Mouse (Mus musculus) lung, postnatal 36 days (tissue): ENCODE data around the gene Tifa.

Experiments used
- DNase-seq: peaks from one replicate; pipeline ENCODE4 v3.0.0; 2022; ENCODE audit warnings: mixed read lengths

Tifa gene

DNA sequence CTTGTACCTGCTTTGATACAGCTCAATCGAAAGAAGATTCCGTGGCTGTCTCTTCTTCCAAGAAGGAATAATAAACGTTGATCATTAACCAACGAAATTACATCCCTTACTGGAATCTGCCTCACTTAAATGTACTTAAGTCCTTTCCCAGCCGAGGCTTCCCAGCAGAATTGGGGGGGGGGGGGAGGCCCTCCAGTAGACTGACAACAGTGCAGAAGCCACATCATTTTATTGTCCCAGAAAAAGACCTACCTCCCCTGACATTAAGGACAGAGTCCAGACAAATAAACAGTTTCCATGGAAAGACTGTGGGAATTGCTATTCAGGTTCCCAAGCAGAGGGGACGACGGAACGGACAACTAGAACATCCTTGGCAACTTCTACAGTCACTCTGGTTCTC is 686 bp upstream of the Tifa start:
- no peak for DNase-seq

DNA sequence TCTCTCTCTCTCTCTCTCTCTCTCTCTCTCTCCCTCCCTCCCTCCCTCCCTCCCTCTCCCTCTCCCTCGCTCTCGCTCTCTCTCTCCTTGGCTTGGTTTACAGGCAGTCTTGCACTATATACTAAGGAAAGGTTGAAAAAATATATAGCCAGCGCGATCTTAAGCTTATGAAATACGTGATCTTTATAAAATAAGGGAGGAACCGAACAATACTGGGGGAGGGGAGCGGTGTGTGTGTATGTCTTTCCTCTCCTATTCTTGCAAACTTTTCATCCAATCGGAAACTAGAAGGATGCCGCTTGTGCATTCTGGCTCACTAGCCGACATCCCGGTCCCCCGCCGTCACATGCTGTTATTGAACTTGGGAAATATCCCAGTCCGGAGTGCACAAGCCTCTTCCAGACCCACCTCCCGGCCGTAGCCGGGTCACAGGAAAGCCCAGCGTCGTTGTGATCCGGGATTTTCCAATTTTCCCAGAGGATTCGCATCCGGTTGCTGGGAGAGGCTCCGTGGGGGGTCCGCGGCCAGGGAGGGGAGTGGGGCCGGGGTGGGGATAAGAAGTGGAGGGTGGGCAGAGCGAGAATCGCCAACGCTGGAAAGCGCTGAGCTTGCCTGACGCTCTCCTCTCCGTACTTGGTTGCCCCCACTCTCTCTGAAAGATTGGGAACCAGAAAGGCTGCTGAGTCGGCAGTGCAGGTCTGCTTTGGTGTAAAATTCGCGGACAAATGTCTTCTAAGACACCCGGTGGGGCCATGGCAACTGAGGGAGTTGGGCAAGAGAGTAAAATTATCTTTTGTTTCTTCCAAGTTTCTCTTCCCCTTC is 840 bp downstream of the Tifa start:
- peak; percentile 55 for DNase-seq

DNA sequence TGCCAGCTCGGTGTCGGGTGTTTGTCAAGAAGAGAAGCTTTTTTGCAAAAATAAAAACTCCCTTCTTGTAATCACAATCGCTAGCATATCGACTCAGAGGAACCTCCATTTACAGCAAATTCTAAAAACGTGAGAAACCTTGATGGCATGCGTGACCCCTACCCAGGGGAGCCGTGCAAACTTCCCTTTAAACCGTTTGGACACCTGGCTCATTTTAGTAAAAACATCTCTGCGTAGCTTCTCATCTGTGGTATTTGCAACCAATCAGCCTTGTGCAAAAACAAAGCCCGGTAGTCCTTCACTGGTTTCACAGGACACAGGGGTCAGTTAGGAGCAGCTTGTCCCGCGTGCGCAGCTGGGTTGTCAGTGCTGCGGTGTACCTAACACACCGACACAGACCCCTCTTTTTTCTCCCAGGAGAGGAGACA is 1.5 kb downstream of the Tifa start:
- DNase-seq = no peak

DNA sequence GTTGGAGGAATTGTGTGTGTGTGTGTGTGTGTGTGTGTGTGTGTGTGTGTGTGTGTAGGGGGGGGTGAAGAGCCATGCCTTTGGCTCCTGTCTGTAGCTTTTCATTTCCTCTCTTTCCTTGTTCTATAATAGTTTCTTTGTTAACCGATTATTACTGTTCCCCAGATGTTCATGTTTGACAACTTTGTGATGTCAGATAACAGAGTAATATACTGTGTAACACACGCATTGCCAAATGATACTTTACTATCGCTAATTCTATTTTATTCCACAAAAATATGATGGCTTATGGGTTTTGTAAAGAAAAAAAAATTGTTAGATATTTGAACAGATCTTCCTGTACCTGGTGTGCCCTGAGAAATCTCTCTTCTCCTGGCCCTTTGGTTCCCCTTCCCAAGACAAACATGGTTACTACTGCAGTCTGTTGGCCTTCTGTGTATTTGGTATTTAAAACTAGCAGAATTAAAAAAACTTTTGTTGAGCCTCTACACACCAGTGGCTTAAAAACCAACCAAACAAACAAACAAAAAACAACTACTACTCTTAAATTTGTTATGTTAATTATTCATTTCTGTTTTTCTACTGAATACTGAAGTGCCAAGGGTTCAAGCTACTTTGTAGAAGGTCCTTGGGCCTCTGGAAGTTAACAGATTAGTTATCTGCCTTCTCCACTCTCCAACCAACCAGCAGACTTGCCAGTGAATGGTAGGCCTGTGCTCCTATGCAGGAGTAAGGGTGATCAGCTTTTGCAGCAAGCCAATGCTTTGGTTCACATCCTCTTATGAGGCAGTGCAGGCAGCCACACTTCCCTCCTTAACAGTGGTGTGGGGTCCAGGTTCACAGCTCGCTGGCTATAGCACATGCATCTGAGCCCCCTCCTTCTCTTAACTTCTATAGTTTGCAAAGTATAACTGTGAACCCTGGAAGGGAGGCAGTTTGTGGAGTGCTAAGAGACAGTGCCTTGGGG is 2.3 kb downstream of the Tifa start:
- DNase-seq = no peak

DNA sequence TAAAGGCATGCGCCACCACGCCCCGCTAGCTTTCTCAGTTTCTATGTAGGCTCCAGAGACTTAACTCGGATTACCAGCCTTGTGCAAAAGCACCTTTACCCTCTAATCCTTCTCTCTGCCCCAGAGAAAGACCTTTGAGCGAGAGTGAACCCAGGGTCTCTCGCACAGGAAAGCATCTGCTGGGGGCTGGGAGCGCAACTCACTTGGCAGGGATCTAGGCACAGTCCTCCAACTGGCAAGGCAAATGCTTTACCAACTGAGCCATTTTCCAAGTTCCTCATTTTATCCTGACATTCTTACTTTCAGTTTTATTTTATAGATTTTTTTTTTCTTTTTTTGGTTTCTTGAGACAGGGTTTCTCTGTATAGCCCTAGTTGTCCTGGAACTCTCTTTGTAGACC is 3.4 kb downstream of the Tifa start:
- no peak for DNase-seq

DNA sequence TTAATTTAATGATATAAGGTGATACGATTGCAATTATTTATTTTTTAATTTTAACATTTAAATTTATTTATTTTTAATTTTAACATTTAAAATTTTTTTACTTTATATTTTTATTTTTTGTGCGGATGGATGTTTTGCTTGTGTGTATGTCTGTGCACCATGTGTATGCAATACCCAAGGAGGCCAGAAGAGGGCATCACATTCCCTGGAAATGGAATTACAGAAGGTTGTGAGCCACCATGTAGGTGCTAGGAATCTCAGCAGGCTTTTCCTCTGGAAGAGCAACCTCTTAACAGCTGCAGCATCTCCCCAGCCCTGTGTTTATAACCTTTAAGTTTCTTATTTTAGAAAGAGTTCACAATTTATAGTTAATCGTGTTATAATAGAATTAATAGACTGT is 6.2 kb downstream of the Tifa start:
- no peak for DNase-seq

DNA sequence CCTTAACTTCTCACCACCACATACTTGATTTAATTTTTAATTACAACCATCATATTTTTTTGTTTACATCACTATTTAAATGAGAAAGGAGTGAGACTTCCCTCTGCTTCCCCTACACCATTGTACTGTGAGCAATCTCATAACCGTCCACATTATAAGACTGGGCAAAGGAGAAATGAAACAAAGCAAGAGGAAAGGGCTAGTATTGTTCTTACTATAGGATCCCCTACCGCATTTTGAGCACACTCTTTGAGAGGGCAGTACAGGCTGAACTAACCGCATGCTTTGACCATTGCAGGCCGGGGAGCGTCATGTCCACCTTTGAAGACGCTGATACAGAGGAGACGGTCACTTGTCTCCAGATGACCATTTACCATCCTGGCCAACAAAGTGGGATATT is 6.7 kb downstream of the Tifa start:
- DNase-seq = no peak

DNA sequence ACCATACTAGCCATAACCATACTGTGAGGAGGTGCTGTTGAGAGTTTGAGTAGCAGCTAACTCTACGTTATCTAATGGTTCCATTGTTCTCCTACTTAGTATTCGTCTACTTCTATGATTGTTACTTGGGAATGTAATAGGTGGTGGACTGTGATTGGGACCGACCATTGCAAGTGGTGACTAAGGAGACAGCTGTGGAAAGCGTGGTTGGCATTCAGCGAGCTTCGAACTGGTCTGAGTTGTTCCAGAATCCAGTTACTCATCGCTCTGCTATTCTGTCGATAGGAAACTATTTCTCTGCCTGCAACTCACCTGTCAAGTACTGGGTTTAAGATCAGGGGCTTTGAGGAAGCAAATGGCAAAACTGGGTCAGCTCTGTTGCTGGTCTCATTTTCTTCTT is 11.6 kb downstream of the Tifa start:
- no peak for DNase-seq

DNA sequence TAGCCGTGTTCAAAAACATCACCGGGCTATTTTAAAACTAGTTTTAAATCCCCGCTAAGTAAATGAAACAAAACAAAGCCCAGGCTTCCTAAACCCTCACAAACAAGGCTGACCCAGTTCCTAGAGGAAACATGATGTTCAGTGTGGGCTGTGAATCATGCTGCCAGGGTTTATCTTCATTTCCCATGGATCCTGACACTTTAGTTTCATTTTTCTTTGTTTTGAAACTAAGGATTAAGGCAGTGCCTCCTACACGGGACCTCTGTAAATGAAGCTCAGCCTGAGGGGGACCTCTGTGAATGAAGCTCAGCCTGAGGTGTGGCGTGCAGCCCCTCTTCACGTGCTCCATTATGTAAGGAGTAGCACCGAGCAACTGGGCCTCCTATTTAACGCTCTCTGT is 13.2 kb downstream of the Tifa start:
- DNase-seq = no peak

DNA sequence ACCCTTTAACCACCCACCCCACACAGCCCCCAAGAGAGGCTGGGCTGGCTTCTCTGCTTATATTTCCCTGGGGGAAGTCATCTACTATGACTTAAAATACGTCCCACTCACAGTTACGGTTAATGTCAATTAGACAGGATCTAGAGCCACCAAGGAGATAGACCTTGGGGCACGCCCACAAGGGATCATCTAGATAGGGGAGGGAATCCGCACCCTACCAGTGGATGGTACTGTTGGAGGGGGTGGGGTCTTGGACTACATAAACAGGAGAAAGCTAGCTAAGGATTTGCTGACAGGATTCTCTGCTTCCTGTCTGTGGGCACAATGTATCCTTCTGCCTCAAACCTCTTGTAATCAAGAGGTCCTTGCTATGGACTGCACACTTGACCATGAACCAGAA is 14.8 kb downstream of the Tifa start:
- no peak for DNase-seq

DNA sequence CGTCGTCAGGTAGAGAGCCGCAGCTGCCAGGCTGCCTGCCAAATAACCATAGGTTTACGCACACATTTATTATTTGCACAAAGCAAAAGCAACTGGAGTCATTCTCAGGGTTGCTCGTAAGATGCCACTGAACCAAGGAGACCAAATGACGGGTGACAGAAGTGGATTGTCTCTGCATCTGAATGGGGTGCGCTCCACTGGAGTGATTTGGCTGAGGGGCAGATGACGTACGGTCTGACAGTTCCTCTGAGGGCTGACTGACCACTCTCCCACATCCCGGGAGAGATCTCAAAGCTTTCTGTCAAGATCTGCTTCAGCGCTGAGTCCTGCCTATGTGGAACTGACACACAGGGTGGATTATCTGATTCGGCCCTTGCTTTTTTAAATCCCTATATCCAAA is 15.5 kb downstream of the Tifa start:
- no peak for DNase-seq

DNA sequence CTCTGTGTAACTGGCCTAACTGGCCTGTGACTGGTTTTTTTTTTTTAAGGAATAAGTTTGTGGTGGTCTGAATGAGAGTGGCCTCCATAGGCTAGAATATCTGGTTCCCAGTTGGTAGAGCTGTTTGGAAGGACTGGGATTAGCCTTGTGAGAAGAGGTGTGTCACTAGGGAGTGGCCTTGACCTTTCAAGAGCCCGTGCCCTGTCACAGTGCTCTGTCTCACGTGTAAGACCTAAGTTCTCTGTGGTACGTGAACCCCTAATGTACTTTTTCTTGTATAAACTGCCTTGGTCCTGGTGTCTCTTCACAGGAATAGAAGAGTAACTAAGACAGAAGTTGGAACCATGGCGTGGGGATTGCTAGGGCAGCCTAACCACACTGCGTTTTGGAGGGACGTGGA is 16.4 kb downstream of the Tifa start:
- DNase-seq = no peak

DNA sequence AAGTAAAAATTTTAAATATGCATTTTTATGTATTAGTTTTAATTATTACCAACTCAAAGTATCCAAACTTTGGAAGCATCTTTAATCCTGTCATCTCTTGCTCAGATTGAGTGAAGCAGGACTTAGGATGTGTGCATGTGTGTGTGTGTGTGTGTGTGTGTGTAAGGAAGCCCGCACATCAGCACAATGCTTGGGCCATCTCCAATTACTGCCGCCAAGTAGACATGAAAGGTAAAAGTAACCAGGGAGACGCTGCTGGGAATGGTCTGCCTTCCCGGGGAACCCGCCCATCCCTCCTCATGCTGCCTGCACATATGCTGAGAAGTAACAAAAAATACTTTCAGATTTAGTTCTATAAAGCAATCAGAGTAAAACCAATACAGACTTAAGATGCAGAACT is 18.2 kb downstream of the Tifa start:
- DNase-seq = no peak

DNA sequence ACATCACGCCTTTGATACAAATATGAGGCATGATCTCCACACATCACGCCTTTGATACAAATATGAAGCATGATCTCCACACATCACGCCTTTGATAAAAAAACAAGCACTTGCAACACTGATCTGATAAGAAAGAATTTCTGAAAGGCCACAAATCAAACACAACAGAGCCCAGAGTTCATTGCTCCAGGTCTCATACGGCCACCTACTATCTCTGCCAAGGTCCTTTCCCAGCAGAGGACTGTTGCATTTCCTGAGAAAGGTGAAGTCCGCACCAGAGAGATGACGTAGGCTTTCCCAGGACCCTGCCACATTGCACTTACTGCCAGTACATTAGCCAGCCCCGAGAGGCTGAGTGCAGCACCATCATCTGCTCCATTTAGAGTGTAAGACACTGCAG is 19.5 kb downstream of the Tifa start:
- no peak for DNase-seq

DNA sequence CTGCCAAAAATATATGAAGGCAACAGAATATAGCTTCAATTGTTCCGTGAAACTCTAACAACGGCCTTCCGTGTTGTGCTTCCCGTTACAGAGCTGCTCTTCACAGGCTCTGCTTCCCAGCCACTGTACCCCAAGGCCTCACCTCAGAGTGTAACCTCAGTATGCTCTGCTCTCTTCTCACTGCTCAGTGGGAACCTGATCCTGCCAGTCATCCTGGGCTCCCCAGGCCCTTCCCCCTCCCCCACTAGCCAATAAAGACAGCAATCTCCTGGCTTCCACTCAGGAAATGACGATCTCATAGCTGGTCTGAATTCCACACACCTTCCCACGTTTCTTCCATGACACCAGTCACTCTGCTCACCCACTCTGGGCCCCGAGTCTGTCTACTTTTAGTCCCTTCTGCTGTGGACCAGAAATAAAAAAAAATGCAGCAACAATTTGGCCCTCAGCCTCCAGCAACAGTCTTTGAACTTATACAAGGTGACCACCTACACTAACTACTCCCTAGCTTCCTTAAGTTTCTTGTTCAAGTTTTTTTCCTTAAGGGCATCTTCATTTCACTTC is 27.6 kb downstream of the Tifa start:
- no peak for DNase-seq

DNA sequence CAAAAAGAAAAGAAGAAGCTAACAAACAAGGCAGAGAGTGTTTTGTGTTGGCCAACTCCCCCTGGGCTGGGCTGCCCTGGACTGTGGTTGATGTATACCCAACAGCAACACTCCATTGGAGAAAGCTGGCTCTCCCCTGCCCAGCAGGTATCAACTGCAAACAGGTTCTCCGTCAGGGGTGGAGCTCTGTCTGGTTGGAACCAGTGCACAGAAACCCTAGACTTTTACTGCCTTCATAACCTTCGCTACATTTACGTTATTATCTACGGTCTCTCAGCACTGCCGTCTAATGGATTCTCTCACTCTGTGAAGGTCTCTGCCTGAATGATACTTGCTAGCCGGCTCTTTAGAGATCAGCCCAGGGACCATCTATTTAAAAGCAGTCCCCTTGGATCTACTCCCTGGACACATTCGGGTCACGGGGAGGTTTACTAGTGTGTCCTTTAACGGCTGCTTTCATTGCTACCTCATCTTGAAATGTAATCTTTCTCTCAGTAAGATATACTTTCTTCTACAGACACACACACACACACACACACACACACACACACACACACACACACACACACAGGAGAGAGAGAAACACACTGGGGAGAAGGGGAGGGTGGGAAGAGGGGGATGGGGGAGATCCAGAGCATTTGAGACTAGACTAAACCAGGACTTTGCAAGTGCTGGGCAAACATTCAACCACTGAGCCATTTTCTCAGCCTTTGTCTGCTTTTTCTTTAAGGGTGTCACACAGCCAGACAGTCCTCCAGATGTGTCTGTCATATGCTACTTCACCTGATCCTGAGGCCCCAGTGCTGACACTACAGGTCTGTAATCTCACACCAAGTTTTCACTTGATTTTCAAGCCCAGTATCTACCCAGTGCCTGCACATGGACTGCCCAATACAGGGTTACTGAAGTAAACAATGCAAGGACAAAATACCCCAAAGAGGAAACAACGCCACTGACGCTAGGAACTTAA is 29.4 kb downstream of the Tifa start:
- no peak for DNase-seq

DNA sequence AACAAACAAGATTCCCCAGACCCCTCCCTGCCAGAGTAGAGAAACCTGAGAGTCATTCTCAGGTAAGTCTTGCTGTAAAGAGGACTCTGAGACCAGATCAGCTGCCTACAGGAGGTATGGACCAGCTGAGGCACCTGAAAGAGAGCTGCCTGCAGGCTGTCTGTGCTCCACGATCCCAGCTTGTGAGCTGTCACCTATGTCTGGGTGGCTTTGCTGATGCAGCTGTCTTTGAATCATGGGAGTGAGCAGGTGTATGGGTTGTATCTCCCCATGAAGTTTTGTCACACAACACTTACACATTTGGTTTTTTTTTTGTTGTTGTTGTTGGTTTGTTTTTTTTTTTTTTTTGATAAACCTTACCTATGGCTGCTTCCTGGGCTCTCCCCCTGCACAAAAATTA is 30.8 kb downstream of the Tifa start:
- no peak for DNase-seq

DNA sequence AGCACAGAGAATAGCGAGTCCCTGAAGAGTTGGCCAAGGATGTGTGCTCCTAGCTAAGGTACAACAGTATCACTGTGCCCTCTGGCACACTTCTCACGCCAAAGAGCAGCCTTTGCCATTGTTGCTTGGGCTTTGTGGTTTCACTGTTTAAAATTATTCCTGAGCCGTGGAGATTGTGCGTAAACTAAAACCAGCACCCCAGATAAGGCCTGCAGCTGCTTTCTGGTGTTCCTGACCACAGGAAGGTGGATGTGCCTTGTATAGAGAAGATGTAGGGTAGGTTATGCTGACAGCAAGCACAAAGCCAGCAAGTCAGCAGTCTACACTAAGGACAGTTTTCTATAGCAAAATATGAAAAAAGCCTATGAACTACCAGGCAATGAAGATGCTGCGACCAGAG is 31.6 kb downstream of the Tifa start:
- DNase-seq = no peak

DNA sequence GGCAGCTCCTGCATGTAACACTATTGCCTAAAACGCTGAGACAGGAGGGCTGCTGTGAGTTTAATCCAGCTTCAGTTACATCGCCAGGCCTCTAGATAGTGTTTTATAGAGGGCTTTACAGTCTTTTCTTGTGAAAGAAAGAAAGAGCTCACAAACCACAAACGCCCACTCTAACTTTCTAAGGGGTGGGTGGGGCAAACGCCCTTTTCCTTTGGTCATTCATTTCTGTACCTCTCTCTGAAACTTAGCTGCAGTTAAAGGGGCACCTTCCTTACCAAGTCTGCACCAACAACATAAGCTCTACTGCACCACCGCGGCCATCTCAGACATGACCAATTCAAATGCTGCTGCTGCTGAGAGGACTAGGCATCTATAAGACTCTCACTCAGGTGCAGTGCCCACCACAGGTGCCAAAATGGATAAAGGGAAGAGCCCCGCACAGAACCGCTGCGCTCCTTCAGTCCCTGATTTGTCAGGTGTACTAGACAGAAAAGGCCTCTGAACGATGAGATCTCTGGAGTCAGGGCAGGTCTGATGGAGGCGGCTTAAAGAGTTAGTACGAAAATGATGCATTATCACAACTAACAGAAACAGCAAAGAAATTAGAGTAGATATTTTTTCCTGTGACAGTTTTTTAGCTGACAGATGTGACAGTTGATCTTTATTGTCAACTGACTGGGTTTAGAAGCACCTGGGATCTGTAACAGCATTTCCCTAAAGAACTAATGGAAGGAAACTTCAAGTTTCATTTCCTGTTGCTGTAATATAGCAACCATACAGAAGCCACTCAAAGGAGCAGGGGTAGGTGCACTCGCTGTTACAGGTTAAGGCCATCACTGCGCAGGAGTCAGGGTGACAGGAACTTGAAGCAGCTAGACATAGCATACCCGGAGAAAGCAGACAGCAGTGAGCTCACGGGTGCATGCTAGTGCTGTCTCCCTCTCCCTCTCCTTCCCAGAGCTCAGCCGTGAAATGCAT is 34.6 kb downstream of the Tifa start:
- DNase-seq = peak; percentile 13

DNA sequence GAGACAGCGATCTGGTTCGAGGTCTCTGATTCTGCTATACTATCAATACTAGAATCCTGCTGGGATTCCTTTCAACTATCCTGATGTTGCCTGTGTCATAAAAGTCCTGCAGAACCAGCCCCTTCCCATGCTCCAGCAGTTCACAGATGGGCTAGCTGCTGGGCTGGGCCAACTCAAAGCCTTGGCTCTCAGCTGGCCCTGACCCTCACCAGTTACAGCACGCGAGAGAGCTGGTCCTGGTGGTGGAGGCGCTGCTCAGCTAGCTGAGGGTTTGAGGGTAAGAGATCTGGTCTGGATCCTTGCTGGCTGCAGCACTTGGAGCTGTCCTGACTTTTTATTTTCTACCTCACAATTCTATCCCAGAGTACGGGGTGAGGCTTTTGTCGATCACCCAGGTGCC is 36.9 kb downstream of the Tifa start:
- no peak for DNase-seq

DNA sequence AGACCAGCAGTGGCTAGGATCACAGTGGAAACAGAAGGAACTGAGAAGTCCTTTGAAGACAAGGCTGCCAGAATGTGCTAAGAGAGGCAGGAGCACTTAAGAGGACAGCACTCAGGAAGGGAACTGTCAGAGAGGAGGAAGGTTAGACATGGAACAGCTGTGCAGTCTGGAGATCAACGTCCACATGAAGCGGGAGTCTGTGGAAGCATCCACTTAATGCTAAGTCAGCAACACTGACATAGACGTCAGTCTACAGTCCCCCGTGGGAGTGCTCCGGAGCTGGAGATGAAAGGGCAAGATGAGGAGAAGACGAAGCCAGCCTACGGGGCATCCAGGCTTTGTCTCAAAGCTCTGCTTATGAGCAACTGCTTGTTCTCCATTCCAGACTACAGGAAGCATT is 37.5 kb downstream of the Tifa start:
- DNase-seq = peak; percentile 56
